Mouse (Mus musculus): ENCODE measurements around the gene Cers3.

DNA sequence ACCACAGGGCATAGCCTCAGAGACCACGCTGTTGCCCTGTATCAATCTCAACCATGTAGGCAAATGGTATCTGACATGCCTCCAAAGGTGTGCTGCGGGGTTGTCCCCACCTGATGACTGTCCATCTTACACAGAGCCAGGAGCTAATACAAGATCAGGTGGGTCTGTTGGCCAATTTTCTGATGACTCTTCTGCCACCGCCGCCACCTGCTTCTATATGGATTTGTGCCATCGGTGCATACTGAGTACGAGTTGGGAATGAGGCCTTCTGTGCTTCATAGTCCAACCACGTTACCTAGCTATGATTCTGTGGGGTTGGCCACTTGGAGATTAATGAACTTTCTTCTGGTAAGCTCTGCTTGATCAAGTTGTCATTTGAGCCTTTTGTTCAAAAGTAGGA is 67.1 kb downstream of the Cers3 start:
- TF ChIP-seq CTCF (IDR thresholded peaks at IDR 0.05; ENCODE audit: control insufficient read depth, insufficient read depth, insufficient read length) (no peak), MYOG (IDR thresholded peaks at IDR 0.05; ENCODE audit: control insufficient read depth, extremely low read depth, insufficient read length) (no peak), USF1 (IDR thresholded peaks at IDR 0.05; ENCODE audit: low read depth) (no peak), MAX (IDR thresholded peaks at IDR 0.05) (no peak), FOSL1 (IDR thresholded peaks at IDR 0.05; ENCODE audit: insufficient read depth, low read length, poor library complexity, severe bottlenecking) (no peak), CEBPB (IDR thresholded peaks at IDR 0.05; ENCODE audit: low read depth) (no peak)

Measured in C2C12 (cell line).